Mouse (Mus musculus) v-Abl transformed pro-B cells (cell line): ENCODE data around the gene Spryd3.

Experiments
- in situ Hi-C, 2 experiments: fragments of 400-800 bp; cut with MboI; formaldehyde crosslinking; loops; one replicate each; pipeline ENCODE4 v1.15.1; 2025; ENCODE audit not compliant: unreplicated experiment in 2 of 2

Spryd3 gene

DNA sequence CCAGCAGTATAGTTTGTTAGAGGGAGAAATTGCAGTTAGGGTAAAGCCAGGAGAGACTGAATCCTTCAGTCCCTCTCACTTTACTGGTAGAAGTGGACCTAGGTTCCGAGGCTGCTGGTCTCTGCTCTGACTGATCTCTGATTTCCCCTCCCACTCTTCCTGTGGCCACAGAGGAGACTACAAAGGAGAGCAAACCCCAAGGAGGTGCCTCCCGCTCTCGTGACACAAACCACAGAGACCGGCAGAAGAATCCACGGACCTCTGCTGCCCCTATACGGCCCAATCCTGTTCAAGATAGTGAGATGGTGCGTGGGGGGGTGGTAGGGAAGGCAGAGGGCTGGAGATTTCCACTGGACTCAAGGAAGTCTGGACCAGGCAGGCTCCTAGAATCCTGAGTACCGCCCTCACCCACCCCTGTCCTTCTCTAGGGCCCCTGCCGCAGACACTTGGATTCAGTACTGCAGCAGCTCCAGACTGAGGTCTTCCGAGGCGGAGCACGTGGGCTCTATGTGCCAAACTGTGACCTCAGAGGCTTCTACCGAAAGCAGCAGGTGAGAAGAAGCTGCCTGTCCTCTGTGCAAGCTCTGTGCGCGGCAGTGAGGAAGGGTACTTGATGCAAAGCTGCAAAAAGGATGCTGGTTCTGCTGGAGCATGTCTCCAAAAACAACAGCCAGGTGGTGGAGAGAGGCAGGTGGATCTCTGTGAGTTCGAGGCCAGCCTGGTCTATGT lies 11.8 kb upstream of the Spryd3 start:
- in situ Hi-C loops, result loop anchor here (5.0 to 10.0 kb wide), 2 partner anchors 156 to 163 kb away; no protein-coding TSS in a partner anchor

DNA sequence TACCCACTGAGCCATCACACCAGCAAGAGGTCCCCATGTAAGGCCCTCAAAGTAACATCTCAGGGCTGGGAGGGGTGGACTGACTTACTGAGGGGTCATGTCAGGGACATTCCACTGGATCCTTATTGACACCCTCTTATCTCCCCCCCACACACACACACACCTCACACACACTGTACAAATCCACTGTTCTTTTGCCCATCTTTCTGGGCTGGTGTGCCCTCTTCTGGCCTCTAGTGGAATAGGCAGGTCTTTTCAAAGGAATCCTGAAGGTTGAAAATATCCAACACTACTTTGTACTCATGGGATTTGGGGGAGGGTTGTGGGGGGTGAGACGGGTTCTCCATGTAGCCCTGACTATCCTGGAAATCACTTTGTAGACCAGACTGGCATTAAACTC lies 10.8 kb upstream of the Spryd3 start:
- in situ Hi-C loops, result loop anchor here (5.0 to 10.0 kb wide), 2 partner anchors 155 to 162 kb away; no protein-coding TSS in a partner anchor

DNA sequence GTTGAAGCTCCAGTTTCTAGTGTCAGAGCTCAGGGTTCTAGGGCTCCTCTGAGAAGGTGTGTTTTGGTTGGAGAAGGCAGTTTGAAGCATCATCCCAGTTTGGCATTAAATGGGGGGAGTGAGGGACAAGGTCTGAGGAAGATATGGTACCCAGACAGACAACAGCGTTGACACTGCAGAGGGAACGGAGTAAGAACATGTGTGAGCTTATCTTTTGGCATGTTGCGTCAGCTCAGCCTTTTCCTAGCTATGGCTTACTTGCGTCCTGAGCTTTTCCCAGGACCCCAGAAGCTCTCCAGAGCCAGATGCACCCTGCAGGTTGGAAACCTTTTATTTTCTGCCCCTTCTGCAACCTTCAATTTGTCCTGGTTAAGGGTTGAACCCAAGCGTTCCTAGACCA lies 10.1 kb upstream of the Spryd3 start:
- in situ Hi-C loops, result loop anchor here (5.0 to 10.0 kb wide), 2 partner anchors 154 to 161 kb away; no protein-coding TSS in a partner anchor

DNA sequence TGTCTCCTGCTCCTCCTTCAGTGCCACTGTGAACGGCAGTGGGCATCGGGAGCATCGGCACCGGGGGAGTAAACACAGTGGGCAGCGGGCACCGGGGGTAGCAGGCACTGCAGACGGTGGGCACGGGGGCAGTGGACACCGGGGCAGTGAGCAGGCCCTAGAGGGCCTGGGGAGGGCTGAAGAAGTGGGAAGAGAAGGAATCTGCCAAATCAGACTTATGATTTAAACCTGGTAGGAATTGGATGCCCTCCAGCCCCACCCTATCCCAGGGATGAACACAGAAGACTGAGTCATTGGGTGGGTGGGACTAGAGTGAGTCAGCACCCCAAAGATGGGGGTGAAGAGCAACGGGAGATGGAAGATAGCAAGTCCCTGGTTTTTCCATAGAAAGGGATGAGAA lies 9.3 kb upstream of the Spryd3 start:
- in situ Hi-C loops, result loop anchor here (5.0 to 10.0 kb wide), 2 partner anchors 153 to 161 kb away; no protein-coding TSS in a partner anchor

DNA sequence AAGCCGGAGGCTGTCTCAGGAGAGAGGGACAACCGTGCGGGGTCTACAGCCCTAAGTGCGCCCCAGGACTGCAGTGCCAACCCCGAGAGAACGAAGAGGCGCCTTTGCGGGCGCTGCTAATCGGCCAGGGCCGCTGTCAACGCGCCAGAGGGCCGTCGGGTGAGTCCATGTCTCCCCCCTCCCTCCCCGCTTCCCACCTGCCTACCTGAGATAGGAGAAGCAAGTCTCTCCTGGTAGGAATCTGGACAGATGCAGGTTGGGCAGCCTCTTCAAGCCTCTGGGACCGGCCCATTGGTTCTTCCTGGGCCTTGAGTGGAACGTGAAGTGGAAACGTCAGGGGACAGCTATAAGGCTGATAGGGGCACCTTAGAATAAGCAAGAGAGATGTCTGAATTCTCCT lies 8.7 kb upstream of the Spryd3 start:
- in situ Hi-C loops, result loop anchor here (5.0 to 10.0 kb wide), 2 partner anchors 152 to 160 kb away; no protein-coding TSS in a partner anchor

DNA sequence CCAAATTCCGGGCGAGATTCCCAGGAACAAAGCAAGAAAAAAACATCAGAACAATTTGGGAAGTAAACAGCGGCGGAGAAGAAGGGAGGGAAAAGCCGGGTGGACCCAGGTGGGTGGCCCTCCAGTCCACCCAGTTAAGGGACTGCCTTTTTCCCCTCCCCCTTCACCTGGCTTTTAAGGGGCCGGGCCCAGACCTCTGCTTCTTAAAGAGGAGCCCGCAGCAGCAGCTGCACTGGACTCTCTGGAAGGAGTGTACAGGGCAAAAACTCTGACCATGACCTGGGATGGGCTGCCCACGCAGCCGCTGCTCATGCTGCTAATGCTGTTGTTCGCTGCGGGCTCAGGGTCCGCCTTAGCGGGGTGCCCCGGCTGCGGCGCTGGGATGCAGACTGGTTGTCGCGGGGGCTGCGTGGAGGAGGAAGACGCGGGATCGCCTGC lies 8.3 kb upstream of the Spryd3 start, which contains the start of gene Igfbp6:
Gene Igfbp6 (plus strand): TSS at position 89 of the 438 bp plus-strand sequence.
- in situ Hi-C loops, result loop anchor here in 1 of 2 experiments (10.0 kb wide), 1 partner anchor 159 kb away; no protein-coding TSS in a partner anchor

DNA sequence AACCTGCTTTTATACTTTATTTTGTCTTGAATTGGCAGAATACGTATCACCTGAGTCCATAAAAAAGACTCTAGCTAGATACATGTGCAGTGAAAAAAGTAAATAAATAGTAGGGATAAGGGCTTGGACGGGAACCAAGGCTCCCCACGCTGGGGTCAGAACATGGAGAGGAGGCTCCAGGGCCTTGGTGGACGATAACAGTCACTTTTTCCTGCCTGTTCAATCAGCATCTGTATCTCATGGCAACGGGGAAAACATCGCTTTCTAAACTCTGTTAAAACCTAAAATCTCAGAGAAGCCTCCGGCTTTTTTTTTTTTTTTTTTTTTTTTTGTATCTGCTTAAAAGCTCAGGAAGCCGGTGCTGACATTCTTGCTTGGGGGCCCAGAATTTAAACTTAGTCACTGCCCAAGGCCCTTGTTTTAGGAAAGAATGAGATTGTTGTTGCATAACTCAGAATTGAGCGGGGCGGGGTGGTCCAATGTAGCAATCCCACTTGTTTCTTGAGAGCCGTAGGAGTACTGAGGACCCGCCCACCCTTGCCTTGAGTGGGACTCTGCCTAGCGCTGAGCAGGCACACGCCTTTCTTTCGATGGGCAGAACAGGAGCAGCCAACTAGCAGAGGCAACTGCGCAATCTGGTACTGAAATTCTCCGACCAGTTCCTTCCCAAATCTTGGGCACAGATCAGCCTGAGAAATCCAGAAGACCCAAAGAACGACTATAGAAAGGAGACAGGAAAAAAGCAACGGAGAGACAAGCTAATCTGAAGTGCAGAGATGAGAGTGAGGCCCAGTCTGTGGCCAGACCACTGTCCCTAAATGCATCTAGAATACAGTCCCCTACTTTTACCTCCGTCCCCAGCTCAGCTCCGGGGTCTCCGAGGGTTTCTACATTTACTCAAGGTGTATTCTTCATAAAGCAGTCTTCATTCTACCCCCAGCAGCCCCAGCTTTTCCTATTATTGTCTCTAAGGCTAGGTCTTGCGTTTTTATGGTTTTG lies 7.2 kb upstream of the Spryd3 start:
- in situ Hi-C loops, result loop anchor here in 1 of 2 experiments (10.0 kb wide), 1 partner anchor 158 kb away; no protein-coding TSS in a partner anchor

DNA sequence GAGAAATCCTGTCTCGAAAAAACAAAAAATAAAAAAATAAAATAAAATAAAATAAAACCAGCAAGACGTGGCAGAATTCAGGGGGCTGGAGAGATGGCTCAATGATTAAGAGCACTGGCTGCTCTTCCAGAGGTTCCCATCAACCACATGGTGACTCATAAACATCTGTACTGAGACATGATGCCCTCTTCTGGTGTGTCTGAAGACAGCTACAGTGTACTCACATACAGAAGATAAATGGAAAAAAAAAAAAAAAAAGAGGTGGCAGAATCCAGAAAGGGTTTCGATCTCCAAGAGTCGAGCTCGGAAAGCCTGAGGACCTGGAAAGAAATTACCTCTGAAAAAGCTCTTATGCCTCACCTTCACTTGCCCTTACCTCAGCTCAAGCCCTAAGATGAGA lies 5.1 kb upstream of the Spryd3 start:
- in situ Hi-C loops, result loop anchor here in 1 of 2 experiments (10.0 kb wide), 1 partner anchor 156 kb away; no protein-coding TSS in a partner anchor

DNA sequence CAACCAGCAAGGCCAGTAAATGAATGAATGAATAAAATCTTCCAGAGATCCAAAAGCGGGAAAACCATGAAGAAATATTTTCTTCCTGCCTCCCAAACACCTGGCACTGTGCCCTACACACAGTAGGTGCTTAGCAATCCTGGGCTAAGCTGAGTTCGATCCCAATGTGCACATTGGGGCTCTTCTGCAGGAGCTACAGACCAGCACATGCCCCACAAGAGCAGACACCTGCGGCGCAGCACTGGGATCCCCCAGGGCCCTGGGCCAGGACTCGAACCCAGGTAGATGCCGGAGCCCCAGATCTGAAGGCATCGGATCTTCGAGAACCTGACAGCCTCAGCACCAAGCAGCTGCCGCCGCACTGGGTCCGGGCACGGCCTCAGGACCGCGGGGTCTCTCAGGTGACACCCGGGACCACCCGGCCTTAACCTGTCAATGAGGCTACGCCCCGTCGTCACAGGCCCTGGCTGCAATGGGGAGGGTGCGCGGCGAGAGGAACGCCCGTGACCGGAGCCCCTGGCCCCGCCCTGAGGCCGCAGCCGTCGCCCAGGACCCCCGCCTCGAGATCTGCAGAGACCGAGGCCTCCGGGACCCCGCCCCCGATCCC lies 409 bp downstream of the Spryd3 start:
- in situ Hi-C loops, result no loop called here

DNA sequence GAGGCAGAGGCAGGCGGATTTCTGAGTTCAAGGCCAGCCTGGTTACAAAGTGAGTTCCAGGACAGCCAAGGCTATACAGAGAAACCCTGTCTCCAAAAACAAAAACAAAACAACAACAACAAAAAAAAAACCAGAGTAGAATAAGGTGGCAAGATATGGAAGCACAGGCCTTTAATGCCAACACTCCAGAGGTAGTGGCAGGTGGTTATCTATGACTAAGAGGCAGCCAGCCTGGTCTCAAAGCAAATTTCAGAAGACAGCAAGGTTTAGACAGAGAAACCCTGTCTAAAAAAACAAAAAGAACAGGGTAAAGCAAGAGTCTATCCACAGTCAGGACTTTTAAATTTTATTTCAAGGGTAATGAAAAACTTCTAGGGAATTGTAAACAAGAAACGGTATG lies 1.3 kb downstream of the Spryd3 start:
- in situ Hi-C loops, result no loop called here

DNA sequence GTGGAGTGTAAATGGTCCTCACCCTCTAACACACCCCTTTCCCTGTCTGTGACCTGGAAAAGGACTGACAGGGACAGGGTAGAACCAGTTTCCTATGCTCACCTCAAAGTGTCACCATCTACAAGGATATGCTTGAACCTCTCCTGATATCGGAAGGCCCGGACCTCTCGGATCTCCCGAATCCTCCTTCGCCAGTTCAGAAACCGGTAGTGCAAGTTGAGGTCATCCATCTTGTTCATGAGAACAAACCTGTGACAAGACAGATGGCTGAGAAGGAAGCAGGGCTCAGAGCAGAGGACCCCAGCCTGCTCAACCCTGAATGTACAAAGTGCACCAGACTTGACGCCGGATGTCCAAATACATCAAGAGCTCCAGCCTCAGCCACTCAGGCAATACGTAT lies 2.7 kb downstream of the Spryd3 start:
- in situ Hi-C loops, result no loop called here

DNA sequence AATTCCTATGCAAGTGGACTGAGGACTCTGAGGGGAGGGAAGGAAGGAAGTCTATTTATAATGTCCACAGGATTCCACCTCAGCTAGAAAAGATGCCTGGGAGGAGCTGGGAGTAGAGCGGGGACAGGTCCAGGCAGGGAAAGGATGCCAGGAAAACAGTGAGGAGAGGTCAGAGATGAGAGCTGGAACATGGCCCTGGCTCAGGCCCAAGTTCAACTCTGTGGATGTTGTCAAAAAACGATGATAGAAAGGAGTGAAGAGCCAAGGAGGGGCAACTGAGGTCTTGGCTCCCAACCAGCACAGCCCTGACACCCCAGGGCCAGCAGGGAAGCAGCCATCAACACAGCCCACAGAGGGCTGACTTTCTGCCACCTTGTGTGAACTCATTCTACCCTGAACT lies 9.7 kb downstream of the Spryd3 start:
- in situ Hi-C loops, result no loop called here

DNA sequence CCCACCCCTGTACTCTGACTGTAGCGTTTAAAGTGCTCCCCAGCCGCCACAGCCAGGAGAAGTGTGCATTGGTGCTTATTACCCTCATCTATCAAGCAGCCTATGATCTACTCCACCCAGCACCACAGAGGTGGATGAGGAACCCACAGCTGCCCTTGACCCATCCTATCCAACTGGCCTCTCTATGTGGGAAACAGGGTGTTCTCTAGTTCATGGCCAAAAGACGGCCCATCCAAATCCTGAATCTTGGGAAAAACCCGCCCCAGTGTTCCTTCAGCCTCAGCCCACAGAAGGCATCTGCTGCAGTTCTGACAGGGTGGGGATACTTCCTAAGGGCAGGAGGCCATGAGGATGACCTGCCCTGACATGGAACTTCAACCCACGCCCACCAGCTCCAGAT lies 15.5 kb downstream of the Spryd3 start:
- in situ Hi-C loops, result no loop called here

DNA sequence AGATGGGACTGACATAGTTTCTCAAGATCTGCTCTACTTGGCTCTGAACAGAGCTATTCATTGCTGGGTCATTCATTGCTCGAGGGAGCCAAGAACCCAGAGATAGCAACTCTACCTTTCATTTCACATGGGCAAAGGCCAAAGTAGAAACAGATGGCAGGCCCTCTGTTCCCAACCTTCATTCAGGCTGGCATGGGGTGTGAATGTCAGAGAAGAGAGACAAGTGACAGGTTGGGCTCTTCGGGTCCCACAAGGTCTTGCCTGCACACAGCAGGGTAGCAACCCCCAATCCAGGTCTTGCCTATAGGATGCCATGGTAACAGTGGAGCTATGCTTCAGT lies 16.2 kb downstream of the Spryd3 start:
- in situ Hi-C loops, result no loop called here

DNA sequence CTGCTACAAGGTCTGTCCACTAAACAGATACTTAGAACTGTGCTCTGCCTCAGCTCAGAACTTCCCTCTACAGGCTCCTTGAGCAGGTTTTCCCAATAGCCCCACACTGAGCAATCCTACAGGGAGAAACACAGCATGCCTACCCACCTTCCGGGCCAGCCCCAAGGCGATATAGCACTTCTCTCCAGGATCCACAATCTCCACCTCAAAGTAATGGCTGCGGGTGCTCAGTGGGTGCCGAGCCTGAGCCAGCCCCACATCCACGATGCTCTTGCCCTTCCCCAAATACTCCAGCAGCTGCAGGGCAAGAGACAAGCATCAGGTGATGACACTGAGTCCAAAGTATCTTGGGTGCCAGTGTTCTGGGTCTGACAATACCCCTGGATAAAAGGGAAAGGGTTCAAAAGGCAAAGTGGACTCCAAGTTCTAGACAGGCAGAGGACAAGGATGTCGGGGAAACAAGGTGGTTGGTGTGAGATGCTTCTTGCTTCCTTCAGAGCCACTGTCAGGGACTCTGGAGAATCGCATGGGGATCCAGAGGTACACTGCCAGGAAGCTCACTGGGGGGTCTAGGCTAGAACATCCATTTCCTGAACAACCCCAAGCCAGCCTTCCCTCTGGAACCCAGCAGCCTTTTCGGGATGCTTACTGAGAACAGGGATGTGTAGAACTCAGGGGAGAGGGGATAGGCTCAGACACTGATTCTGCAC lies 16.8 kb downstream of the Spryd3 start:
- in situ Hi-C loops, result no loop called here

DNA sequence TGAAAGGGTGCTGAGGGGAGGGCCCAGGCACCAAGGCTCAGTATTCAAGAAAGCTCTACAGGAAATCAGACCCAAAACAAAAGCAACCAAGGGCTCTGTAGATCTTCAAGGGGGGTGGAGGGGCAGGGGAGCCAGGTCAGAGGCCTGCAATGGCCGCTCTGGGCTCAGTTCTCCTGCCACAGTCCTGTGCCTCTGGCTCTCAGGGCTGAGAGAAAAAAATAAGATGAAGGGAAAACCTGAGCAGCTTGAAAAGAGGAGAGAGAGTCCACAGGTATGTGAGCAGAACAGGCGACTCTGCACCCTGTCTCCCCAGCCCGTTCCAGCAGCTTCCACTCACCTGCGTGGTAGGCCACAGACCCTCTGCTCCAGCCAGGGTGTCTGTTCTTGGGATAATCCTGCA lies 17.4 kb downstream of the Spryd3 start:
- in situ Hi-C loops, result no loop called here

DNA sequence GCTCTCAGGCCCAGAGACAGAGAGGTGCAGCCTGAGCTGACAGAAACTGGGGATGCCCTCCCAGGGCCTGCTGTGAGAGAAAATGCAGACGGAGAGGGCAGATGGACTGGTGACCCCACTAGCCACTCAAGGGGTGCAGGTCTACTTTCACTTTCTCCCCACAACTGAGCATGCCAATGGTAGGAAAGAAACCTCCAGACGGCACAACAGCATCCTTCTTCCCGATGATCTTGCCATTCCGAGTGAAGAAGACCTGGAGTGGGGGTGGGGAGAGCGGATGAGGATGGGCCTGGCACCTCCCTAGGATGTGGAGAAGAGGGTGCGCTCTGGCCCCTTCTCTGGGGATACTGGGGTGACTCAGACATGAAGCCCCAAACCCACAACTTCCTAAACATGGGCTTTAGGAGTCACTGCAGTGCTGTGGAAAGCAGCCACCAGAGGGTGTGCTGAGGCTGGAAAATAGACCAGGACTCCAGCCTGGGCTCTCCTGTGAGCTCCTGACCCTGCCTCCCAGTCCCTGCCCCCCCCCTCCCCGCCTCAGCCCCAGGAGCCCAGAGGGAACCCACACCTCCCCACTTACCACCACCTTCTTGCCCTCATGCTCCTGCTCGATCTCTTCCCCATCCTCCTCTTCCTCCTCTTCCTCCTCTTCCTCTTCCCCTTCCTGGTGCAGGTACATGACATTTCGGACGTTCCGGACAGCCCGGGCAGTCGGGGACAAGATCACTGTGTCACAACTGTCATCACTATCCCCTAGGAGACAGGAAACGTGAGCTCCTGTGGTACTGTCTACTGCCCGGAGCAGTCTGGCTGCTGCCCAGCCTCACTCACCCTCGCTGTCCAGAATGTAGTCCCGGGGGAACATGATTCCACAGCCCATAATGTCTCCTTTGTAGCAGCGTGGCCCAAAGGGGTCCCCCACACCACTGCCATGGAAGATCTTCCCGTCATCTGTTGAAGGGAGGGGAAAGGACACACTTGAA lies 18.3 kb downstream of the Spryd3 start:
- in situ Hi-C loops, result no loop called here

DNA sequence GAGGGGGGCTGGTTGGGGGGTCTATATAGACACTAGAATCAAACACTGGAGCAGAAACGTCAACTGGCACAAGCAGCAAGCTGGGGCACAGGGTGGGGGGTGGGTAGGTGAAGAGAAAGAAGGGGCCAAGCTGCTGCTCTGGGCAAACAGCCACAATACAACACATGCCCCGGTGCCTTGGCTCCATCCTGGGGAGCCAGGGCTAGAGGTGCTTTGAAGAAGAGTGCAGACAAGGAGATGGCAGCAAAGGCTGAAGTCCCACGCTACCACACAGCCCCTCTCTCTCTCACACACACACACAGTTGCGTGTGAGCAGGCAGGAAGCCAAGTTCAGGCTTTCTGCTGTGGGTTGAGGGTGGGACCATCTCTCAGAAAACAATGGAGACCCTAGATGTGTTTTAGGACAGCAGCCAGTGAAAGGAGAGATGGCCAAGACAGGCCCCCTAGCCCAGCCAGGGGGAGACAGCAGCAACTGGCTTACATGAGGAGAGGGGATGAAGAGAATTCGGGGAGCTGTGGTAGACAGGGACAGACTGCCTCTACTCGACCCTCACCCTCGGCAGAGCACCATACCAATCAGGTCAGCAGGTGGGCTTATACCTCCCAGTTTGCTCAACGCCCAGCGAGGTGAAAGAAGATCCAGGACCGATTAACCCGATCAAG lies 19.1 kb downstream of the Spryd3 start:
- in situ Hi-C loops, result no loop called here
